Mouse (Mus musculus) left cerebral cortex, postnatal 25 days (tissue): ENCODE results near the gene Gm20458. TPM values are rescaled to one million over a fixed set of nuclear protein-coding genes. Genes with fewer than 3 reads are reported as not detected.

ENCODE experiments used
- DNase-seq, 2 experiments: peaks; one replicate each; pipeline ENCODE4 v3.0.0; 2022; ENCODE audit warnings: low spot score in 2 of 2, mixed read lengths in 1 of 2
- intact Hi-C: fragments of 180-260 bp; cut with DNase I; formaldehyde crosslinking; loops from one replicate; pipeline ENCODE4 v1.15.1; 2025
- total RNA-seq, 2 experiments: library from RNA; stranded (reverse); gene quantifications; 2 replicates each; pipeline ENCODE4 v1.2.3; 2021

The Gm20458 gene
- total RNA-seq, 2 experiments from 2014 or later, result 11.4 to 13.1 TPM

- DNase-seq, result peak; percentile 31 to 46
- intact Hi-C loops, result loop anchor here (2.0 to 5.0 kb wide), 2 partner anchors 27 to 69 kb away; partner anchors contain the start of gene Gm20458
Observed at GRCm38 (mm10) chr2:164487812-164488211, 27.0 kb downstream of the Gm20458 start.

DNA sequence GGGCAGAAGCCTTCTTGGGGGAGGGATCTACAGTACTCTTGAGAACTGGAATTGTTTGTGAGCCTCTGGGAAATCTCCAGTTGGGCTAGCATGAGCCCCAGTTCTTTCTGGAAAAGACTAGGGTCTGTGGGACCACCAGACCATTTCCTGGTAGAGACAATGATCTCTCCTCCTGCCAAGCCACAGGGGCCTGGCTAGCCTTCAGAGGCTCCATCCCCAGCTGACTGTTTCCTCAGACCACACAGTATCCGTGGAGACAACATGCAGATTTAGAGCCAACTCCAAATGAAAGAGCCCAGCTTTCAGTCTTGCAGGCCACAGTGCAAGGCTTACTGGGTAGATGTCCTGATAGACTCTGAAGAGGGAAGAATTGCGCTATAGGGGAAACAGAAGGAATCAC is 33.4 kb downstream of the Gm20458 start:
- intact Hi-C loops, result no loop called here
- no peak for DNase-seq

DNA sequence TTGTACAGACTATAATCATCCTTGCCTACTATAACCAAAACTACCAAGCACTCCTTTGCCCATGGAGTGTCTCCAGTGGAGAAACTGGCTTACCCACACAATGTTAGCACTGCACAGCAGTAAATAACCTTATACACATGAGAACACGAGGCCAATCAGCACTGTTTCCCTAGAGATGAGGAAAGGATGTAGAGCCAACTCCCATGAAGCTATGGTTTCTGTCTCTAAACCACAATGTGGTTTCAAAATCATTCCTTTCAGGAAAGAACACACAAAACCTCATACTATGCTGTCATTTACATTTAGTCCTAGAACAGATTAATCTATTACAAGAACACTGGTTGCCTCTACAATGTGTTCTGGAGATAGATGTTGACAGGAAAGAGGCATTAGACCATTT is 35.6 kb downstream of the Gm20458 start:
- intact Hi-C loops, result no loop called here
- DNase-seq, result no peak

- intact Hi-C loops, result no loop called here
- DNase-seq, result peak; percentile 89 to 93
Observed at GRCm38 (mm10) chr2:164496847-164497690, 36.3 kb downstream of the Gm20458 start, which contains the start of gene Pigt. TSS of gene Pigt (plus strand) at chr2:164497520.

DNA sequence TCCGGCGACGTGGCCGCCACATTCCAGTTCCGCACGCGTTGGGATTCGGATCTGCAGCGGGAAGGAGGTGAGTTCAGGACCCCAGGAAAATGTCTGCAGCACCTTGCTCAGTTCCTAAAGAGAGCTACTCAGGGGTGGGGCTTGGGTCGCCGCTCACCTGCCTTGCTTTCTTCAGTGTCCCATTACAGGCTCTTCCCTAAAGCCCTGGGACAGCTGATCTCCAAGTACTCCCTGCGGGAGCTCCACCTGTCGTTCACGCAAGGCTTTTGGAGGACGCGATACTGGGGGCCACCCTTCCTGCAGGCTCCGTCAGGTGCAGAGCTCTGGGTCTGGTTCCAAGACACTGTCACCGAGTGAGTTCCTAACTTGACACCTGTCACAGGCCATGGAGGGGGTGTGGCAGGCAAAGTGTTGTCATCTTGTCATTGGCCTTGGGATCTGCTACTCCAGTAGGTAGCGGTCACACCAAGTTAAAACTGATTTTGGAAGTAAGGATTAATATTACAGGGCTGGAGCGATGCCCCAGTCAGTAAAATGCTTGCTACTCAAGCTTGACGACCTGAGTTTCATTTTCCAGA is 37.0 kb downstream of the Gm20458 start:
- no peak for DNase-seq
- intact Hi-C loops, result no loop called here

DNA sequence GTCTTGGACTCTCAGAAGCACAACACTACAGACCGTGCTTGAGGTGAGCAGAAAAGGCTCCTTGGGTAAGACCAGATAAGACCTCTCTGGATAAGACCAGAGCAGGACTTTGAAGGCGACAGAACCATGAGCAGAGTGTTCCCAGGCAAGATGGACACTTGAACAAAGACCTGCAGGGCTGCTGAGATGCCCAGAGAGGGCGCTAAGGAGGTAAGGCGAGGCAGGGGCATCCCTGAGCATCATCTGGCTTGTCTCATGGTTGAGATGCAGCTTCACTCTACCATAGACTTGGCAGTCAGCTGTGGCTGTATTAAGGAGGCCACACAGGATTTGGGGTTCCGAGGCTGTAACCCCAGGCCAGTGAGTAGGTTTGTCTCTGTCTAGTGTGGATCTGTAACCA is 38.5 kb downstream of the Gm20458 start:
- intact Hi-C loops, result no loop called here
- DNase-seq, result no peak

- intact Hi-C loops, result no loop called here
- DNase-seq, result no peak
Observed at GRCm38 (mm10) chr2:164500511-164500910, 39.7 kb downstream of the Gm20458 start.

GRCm38 (mm10) chr2:164504919-164505318 is 44.2 kb downstream of the Gm20458 start:
- intact Hi-C loops, result no loop called here
- no peak for DNase-seq

- no peak for DNase-seq
- intact Hi-C loops, result no loop called here
Observed at GRCm38 (mm10) chr2:164505619-164506347, 45.0 kb downstream of the Gm20458 start.

DNA sequence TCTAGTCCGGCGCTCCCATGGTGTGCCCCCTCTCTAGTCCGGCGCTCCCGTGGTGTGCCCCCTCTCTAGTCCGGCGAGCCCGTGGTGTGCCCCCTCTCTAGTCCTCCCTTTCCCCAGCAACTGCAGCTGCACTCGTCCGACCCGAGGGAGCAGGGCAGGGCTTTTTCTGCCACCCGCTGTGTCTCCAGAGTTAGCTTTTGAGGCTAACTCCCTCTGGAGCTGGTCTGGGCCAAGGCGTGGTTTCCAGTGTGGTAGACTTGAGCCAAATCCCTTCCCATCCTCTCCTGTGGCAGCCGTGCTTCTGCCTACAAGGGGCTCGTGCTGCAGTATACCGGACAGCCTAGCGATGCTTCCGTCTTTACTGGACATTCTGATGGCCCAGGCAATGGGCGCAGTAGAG is 47.0 kb downstream of the Gm20458 start:
- intact Hi-C loops, result no loop called here
- DNase-seq, result no peak

DNA sequence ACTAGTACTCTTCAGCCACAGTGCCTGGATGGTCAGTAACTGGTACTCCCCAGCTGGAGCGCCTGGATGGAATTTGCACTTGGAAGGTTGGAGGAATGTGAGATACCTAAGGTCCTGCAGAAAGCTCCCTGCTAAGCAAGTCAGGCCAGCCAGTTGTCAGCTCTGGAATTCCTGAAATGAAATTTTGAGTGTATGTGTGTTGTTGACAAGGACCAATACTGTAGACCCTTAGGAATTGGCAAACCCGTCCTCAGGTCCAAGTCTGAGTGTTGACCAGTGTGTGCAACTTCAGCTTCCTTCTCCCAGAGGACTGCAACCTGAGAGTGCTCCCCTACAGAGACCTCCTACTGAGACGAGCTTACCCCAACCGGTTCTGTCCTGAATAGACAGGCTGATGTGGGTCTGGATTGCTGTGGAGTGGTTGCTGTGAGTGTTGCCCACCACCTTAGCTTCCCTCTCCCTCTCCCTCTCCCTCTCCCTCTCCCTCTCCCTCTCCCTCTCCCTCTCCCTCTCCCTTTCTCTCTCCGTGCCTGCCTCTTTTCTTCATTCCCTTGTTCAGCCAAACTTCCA is 49.9 kb downstream of the Gm20458 start:
- intact Hi-C loops, result no loop called here
- no peak for DNase-seq

DNA sequence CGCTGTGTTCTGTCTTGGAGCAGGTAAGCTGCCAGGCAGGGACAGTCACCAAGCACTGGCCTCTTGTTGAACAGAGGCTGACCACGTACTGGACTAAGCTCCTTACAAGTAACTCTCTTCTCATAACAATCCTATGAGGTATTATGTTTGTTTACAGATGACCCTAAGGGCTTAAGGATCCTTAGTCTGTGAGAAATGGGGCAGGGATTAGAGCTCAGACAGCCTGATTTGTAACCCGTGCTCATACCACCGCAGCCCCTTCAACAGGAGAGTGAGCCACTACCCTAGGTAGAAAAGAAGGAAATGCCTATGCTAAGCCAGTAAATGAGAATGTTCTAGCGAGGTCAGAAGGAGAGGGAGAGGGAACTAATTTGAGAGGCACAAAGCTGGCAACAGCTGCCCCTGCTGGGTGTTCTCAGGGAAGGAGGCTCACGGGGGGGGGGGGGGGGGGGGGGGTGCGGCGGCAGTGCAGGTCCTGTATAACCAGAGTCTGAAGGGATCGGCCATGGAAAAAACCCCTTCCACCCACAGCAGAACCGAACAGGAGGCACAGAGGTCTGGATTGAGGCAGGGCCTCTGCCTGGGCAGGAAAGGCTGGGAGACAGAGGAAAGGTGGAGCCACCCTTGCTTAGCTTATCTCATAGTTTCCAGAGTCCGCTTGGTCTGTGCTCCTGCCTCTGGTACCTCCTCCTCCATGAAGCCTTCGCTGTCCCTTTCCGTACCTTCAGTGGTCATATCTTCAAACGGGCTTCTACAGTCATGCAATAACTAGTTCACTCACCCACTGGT is 51.5 kb downstream of the Gm20458 start:
- intact Hi-C loops, result no loop called here
- no peak for DNase-seq

DNA sequence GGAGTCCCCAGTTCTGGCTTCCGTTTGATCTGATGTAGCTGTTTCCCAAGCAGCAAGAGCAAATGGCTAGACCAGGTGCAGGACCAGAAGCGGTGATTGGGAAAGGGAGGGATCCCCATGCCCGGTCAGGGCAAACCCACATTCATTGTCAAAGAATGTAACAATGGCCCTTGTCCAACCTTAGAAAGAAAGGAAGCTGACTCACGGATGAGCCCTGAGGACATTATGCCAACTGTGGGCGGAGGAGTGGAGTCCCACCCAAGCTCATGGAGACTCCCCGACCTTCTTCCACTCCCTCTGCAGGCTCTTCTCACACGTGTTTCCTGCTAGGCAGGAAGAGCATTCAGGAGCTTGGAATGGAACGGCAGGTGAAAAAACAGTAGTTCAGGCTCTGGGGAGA is 52.6 kb downstream of the Gm20458 start:
- intact Hi-C loops, result no loop called here
- DNase-seq, result no peak

GRCm38 (mm10) chr2:164514916-164515315 is 54.1 kb downstream of the Gm20458 start:
- intact Hi-C loops, result loop anchor here (5.0 kb wide), 1 partner anchor 53 kb away; the partner anchor contains the start of gene Gm20458
- DNase-seq, result no peak

DNA sequence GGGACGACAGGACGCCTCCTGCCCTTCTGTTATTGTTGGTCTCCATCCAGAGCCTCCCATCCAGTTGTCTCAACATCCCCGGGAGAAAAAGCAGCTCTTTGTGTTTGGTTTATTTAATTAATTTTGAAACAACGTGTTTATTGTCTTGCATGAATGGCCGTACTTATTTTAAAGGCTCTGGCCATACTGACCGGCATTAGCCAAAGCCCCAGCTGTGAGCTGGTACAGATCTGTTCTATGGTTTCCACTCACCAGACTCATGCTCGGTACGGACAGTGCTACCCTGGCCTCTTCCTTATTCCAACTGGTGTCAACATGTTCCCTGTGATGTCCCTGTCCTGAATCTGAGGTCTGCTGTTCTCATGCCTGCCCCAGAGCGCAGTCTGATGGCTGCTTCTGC is 55.1 kb downstream of the Gm20458 start:
- intact Hi-C loops, result loop anchor here (5.0 kb wide), 1 partner anchor 54 kb away; the partner anchor contains the start of gene Gm20458

DNA sequence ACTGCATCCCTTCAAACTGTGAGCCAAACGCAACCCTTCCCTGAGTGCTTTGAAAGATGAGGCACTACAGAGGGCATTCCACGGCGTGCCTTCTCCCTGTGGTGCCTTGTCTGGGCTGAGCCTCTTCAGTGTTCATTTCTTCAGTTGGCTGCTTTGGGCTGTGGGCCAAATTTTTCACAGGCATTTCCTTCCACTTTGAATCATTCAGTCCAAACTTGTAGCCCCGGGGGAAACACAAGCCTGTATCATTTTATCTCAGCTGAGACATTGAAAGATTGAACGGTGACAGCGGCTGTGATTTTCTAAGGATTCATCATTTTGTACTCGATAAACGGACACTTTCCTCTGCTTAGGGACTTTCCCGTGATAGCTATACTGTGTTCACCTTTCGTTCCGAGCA is 55.8 kb downstream of the Gm20458 start:
- intact Hi-C loops, result loop anchor here (5.0 kb wide), 1 partner anchor 54 kb away; the partner anchor contains the start of gene Gm20458
- DNase-seq, result no peak

More for the DNA sequence above, 55.1 kb downstream of the Gm20458 start:
- DNase-seq, result no peak

- peak; percentile 39 to 44 for DNase-seq
- intact Hi-C loops, result loop anchor here (2.0 to 5.0 kb wide), 2 partner anchors 55 to 101 kb away; partner anchors contain the start of gene Gm20458
Observed at GRCm38 (mm10) chr2:164517485-164518221, 56.9 kb downstream of the Gm20458 start.
